Mouse (Mus musculus) brown adipose tissue, adult 24 weeks (tissue): ENCODE results near the gene Olfr1500. TPM values are rescaled to one million over a fixed set of nuclear protein-coding genes. Genes with fewer than 3 reads are reported as not detected.
"Not testable (repeated sequence)": the region's sequence is repeated elsewhere in the genome, so short reads cannot be mapped to it uniquely, and the experiment has no call there.

Source experiments
- H3K27ac ChIP-seq: fragments of 200-500 bp; replicated peaks from 2 replicates; pipeline ENCODE4 v1.5.1; 2012; ENCODE audit warnings: low read depth, mild to moderate bottlenecking, low read length
- H3K4me1 ChIP-seq: fragments of 200-500 bp; 2 replicates; pipeline ENCODE4 v1.6.1; 2012; ENCODE audit warnings: low read length, mixed read lengths; ENCODE audit not compliant: control insufficient read depth, insufficient read depth, insufficient read length
- H3K4me3 ChIP-seq: fragments of 200-500 bp; 2 replicates; pipeline ENCODE4 v1.5.1; 2012; ENCODE audit warnings: low read depth, mild to moderate bottlenecking, low read length, moderate library complexity; ENCODE audit not compliant: insufficient read depth
- polyA plus RNA-seq: library from polyadenylated mRNA; stranded (reverse); fragments of >200 nt; gene quantifications from 2 replicates; pipeline ENCODE4 v1.2.4, GENCODE M21; 2012; ENCODE audit not compliant: missing spikeins, insufficient read depth, insufficient read length

Gene Olfr1500
- polyA plus RNA-seq, result not detected in 2 replicates

DNA sequence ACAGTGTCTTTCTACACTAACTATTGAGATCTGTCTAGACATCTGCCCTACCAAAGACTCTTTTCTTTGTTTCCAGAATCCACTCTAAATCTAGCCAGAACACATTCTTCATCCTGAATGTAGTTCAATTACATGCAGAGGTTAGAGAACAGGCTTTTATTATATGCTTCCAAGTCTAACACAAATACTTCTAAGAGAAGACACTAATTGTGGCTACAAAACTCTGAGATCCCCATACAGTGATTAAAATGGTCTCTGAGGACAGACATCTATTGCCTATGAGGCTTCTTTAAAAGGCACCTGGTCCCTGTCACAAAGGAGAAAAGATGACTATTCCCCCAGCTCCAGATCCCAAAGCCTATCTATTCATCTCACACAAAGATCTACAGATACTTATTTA, at the start of gene Olfr1500:
TSS of gene Olfr1500 (minus strand) at position 101 of the 400 bp plus-strand sequence.
- Histone ChIP-seq H3K27ac (no peak within 1 kb of the TSS), H3K4me3 (no peak within 1 kb of the TSS), H3K4me1 (no peaks in the 10 kb centered on the region)

DNA sequence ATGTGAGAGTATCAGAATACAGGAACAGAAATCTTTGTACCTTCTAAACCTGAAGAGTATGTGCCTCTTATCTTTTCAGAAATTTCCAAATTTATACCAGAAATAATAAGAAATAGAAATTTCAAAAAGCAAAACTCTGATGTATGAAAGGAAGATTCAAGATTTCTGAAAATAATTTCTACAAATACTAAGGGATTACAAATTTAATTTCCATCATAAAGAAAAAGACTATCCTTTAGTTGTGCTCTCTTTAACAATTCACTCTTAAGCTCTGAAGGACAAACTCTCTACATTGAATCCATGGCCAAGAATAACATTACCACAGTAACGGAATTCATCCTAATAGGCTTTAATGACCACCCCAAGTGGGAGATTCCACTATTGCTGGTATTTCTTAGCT, 31.2 kb upstream of the Olfr1500 start, which contains the start of gene Olfr1502:
TSS of gene Olfr1502 (plus strand) at position 301 of the 400 bp plus-strand sequence.
- Histone ChIP-seq H3K4me3 (no peak within 1 kb of the TSS), H3K4me1 (no peaks in the 10 kb centered on the region), H3K27ac (no peak within 1 kb of the TSS)

DNA sequence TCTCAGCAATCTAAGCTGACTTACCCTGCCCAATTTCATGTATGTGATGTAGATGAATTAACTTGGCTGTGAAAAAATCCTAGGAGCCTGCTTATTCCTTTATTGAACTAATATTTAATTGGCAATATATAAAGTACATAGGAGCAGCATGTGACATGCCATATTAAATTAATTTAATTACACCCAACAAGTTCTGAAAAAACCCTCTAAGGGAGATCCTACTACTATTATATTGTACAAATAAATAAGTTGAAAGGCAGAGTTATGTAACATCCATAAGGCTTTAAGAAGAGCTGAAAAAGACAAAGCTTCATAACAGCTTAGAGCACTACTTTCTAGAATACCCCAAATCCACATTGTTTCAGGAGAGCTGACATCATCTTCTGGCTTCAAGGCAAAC, 20.3 kb upstream of the Olfr1500 start, which contains the start of gene Olfr1501:
TSS of gene Olfr1501 (minus strand) at position 101 of the 400 bp plus-strand sequence.
- not testable (repeated sequence) for H3K4me1 ChIP-seq, H3K27ac ChIP-seq, H3K4me3 ChIP-seq

DNA sequence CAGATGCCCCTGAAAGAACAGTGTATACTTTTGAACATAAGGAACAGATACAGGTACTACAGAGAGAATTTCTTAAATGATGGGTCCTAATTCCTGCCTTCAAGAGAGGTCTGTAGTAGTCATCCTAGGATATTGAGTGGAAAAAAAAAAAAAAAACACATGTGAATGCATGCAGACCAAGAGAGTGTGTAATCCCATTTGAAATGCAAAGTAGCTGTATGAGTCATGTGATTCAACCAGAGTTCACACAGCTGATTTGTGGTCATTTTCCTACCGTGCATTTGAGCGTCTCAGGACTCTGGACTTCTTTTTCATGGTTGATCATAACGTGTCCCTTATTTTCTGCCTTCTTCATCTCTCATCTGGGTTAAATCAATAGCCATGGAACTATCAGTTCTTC, 1.8 kb downstream of the Olfr1500 start:
- no peaks in the 10 kb centered on the region for H3K4me1 ChIP-seq
- H3K4me3 ChIP-seq, result no peak overlapping the region
- no peak overlapping the region for H3K27ac ChIP-seq

DNA sequence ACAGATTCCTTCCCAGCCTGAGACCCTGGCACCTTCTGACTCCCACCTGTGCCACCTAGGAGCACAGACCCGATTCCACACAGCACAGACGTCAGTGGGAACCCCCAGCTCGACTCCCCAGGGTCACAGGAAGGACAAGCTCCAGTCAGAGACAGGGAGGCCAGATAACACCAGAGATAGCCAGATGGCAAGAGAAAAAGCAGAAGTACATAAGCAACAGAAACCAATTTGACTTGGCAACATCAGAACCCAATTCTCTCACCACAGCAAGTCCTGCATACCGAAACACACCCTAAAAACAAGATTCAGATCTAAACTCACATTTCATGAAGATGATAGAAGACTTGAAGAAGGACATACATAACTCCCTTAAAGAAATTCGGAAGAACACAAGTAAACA, 9.4 kb downstream of the Olfr1500 start:
- Histone ChIP-seq H3K4me3 (no peak overlapping the region), H3K4me1 (no peaks in the 10 kb centered on the region), H3K27ac (no peak overlapping the region)

DNA sequence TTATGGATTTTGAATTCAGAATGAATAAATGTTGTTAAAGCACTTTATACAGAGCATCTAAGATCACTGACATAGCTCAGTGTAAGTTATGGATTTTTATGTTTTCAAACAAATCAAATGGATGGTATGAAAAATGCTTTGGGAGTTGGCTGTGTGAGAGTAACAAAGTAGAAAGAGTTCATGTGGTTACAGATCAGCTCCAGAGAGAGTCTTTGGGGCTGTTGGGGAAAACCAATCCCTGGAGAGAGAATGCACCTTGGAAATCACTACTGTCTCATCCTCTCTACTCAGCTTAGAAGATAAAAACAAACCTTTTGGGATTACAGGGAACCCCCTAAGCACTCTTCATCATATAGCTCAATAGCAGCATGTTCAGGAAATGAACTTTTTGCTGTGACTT, 10.9 kb downstream of the Olfr1500 start, which contains the start of gene Olfr1499:
TSS of gene Olfr1499 (minus strand) at position 101 of the 400 bp plus-strand sequence.
- no peak within 1 kb of the TSS for H3K27ac ChIP-seq
- H3K4me3 ChIP-seq, result no peak within 1 kb of the TSS
- H3K4me1 ChIP-seq, result no peaks in the 10 kb centered on the region

DNA sequence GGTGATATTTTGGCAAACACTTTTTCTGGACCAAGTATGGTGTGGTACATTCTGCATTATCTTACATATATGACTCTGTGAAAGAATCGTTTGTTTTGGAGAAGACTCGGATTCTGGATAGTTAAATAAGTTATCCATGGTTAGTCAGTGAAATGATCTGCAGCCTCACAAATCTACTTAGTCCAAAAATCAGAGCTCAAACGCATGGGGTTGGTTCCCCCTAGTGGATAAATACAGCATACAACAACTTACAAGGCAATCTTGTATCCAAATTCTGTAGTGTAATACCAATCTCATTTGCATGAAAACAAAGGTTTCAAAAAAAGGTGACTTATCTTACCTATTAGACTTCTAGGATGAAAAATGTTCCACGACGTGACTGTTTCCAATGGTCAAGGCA, 11.5 kb downstream of the Olfr1500 start:
- no peak overlapping the region for H3K27ac ChIP-seq
- H3K4me1 ChIP-seq, result no peaks in the 10 kb centered on the region
- no peak overlapping the region for H3K4me3 ChIP-seq

DNA sequence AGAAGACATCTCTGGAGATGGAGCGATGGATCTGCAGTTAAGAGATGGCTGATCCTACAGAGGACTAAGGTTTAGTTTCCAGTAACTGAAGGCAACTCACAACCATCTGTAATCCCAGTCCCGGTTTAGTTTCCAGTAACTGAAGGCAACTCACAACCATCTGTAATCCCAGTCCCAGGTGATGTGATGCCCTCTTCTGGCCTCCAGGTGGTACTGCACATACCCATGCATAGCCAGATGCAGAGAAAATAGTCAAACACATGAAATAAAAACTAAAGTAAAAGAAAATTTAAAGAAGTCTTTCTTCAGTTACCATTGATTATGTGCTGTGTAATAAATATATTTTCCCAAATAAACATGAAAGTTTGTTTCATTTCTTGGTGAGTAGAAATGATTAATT, 17.5 kb downstream of the Olfr1500 start:
- Histone ChIP-seq H3K4me1 (no peaks in the 10 kb centered on the region), H3K4me3 (no peak overlapping the region), H3K27ac (no peak overlapping the region)

DNA sequence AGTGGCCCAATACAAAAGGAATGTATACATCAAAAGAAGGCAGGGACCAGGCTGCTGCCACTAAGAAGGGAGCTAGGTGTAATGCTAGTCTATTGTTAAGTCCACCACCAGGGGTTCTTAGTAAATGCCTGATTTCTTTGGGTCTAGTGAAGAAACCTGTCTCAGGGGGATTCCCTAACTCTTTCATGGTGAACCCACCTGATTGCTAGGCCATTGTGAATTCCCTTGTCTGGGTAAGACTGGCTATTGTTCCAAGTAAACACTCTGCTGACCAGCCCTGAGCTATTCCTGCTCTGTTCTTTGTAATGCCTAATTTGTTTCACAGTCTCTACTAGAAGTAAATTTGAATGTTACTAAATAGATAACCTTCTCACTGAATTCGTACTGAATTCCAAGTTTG, 24.8 kb downstream of the Olfr1500 start:
- H3K4me3 ChIP-seq, H3K27ac ChIP-seq, H3K4me1 ChIP-seq: not testable (repeated sequence)

DNA sequence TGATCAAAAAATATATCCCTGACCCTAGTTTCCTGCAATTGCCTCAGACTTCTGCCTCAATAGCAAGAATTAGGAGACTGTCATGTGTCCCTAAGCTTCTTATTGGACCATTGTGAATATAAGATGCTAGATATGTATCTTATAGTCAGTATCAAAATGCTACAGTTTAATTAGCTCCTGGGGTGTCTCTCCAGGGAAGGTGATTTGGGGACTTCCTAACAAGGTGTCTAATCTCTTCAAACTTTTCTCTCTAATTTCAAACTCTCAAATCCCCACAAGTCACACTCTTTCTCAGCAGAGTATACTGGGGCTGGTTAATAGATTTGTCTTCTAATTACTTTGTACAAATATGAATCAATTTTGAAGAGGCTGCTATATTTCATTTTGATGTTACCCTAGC, 32.2 kb downstream of the Olfr1500 start, which contains the start of gene Olfr1497:
TSS of gene Olfr1497 (minus strand) at position 101 of the 400 bp plus-strand sequence.
- H3K4me3 ChIP-seq, result no peak within 1 kb of the TSS
- H3K27ac ChIP-seq, result no peak within 1 kb of the TSS
- H3K4me1 ChIP-seq, result no peaks in the 10 kb centered on the region

DNA sequence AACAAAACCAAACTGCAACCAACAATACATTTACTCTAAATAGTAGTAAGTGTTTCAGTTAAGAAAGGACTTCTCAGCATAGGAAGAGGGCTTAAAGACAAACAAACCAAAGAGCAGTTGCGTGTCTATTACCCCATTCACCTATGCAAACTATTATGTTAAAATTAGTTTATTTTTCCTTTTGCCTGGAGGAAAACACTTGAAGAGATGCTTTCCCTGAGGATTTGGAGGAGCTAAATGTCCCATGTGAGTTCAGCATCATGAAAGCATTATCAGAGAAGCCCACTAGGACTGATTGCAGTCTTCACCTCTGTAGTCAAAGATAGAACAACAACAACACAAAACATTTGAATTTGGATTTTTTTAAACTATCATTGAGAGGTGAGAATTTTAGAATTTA, 52.7 kb downstream of the Olfr1500 start, which contains the start of gene Olfr1496:
TSS of gene Olfr1496 (plus strand) at position 301 of the 400 bp plus-strand sequence.
- Histone ChIP-seq H3K4me1 (no peaks in the 10 kb centered on the region), H3K4me3 (no peak within 1 kb of the TSS), H3K27ac (no peak within 1 kb of the TSS)

Other genes with a start within 250 kb of the Olfr1500 start
- not detected in 2 replicates for gene Olfr1484, start 247.0 kb downstream of the Olfr1500 start, polyA plus RNA-seq
- not detected in 2 replicates for gene Olfr1487, start 213.1 kb downstream of the Olfr1500 start, polyA plus RNA-seq
- gene Olfr1489, start 198.9 kb downstream of the Olfr1500 start, polyA plus RNA-seq, result 0.08 TPM in 1 of 2 replicates, not detected in the other
- gene Olfr1490, start 179.4 kb downstream of the Olfr1500 start, polyA plus RNA-seq, result not detected in 2 replicates
- not detected in 2 replicates for gene Olfr1491, start 133.2 kb downstream of the Olfr1500 start, polyA plus RNA-seq
- not detected in 2 replicates for gene Olfr1493-ps1, start 107.2 kb downstream of the Olfr1500 start, polyA plus RNA-seq
- not detected in 2 replicates for gene Olfr1494, start 90.8 kb downstream of the Olfr1500 start, polyA plus RNA-seq
- gene Olfr1495, start 65.9 kb downstream of the Olfr1500 start, polyA plus RNA-seq, result not detected in 2 replicates
- not detected in 2 replicates for gene Olfr1496, start 52.6 kb downstream of the Olfr1500 start, polyA plus RNA-seq
- not detected in 2 replicates for gene Olfr1497, start 32.3 kb downstream of the Olfr1500 start, polyA plus RNA-seq
- gene Olfr1499, start 11.0 kb downstream of the Olfr1500 start, polyA plus RNA-seq, result not detected in 2 replicates
- gene Olfr1501, start 20.2 kb upstream of the Olfr1500 start, polyA plus RNA-seq, result not detected in 2 replicates
- gene Olfr1502, start 31.3 kb upstream of the Olfr1500 start, polyA plus RNA-seq, result not detected in 2 replicates
- not detected in 2 replicates for gene Olfr1504, start 67.4 kb upstream of the Olfr1500 start, polyA plus RNA-seq
- gene Olfr1505, start 83.0 kb upstream of the Olfr1500 start, polyA plus RNA-seq, result not detected in 2 replicates